Mouse (Mus musculus): ENCODE measurements at regions not wholly inside any gene's neighbourhood (a gene's known extent, or its start where the extent isn't known, plus 50 kb on each side); places are given as distances from the start of the nearest gene placed in this dataset.
A peak's percentile ranks its signal among the peaks of the same experiment; 100 is the strongest.

- Histone ChIP-seq H3K9ac (replicated peaks; ENCODE audit: low read length) (no peak overlapping the region), H3K4me2 (ENCODE audit: low read depth, low read length) (no peak overlapping the region), H3K27me3 (ENCODE audit: insufficient read depth, low read length) (no peaks in the 10 kb centered on the region), H3K4me1 (ENCODE audit: insufficient read depth, low read length) (no peaks in the 10 kb centered on the region), H3K36me3 (ENCODE audit: insufficient read depth, low read length) (no peaks in the 10 kb centered on the region), H3K27ac (no peak overlapping the region), H3K9me3 (ENCODE audit: low read length) (no peaks in the 10 kb centered on the region), H3K4me3 (ENCODE audit: low read length) (no peak overlapping the region)
- whole genome bisulfite sequencing = 20% methylated on average over 4 of the region's 4 CpGs
- ATAC-seq = no peak
- TF ChIP-seq CTCF (IDR thresholded peaks at IDR 0.05; ENCODE audit: low read depth) = no peak
- no peak for DNase-seq (ENCODE audit: low spot score)
Measured at GRCm38 (mm10) chr4:22998994-22999393, 510.8 kb upstream of the Pou3f2 start.

GRCm38 (mm10) chr4:22997198-22997985 lies 509.2 kb upstream of the Pou3f2 start:
- 37% methylated on average over 4 of the region's 4 CpGs for WGBS
- Histone ChIP-seq H3K36me3 (ENCODE audit: insufficient read depth, low read length) (no peaks in the 10 kb centered on the region), H3K4me3 (ENCODE audit: low read length) (no peak overlapping the region), H3K4me2 (ENCODE audit: low read depth, low read length) (no peak overlapping the region), H3K9me3 (ENCODE audit: low read length) (no peaks in the 10 kb centered on the region), H3K27me3 (ENCODE audit: insufficient read depth, low read length) (no peaks in the 10 kb centered on the region), H3K9ac (replicated peaks; ENCODE audit: low read length) (no peak overlapping the region), H3K27ac (no peak overlapping the region), H3K4me1 (ENCODE audit: insufficient read depth, low read length) (no peaks in the 10 kb centered on the region)
- no peak for TF ChIP-seq CTCF (IDR thresholded peaks at IDR 0.05; ENCODE audit: low read depth)
- ATAC-seq = no peak
- no peak for DNase-seq (ENCODE audit: low spot score)

GRCm38 (mm10) chr4:22986763-22987468 lies 498.8 kb upstream of the Pou3f2 start:
- Histone ChIP-seq H3K27me3 (ENCODE audit: insufficient read depth, low read length) (no peaks in the 10 kb centered on the region), H3K9me3 (ENCODE audit: low read length) (no peaks in the 10 kb centered on the region), H3K36me3 (ENCODE audit: insufficient read depth, low read length) (no peaks in the 10 kb centered on the region), H3K4me1 (ENCODE audit: insufficient read depth, low read length) (no peaks in the 10 kb centered on the region), H3K9ac (replicated peaks; ENCODE audit: low read length) (no peak overlapping the region), H3K27ac (no peak overlapping the region), H3K4me2 (ENCODE audit: low read depth, low read length) (no peak overlapping the region), H3K4me3 (ENCODE audit: low read length) (no peak overlapping the region)
- ATAC-seq = no peak
- no peak for DNase-seq (ENCODE audit: low spot score)
- no peak for TF ChIP-seq CTCF (IDR thresholded peaks at IDR 0.05; ENCODE audit: low read depth)
- 43% methylated on average over 4 of the region's 4 CpGs for WGBS

GRCm38 (mm10) chr4:22973585-22974116 lies 485.5 kb upstream of the Pou3f2 start:
- ATAC-seq (no peak), DNase-seq (ENCODE audit: low spot score) (peak; percentile 35)
- Histone ChIP-seq H3K4me2 (ENCODE audit: low read depth, low read length) (no peak overlapping the region), H3K9me3 (ENCODE audit: low read length) (no peaks in the 10 kb centered on the region), H3K36me3 (ENCODE audit: insufficient read depth, low read length) (no peaks in the 10 kb centered on the region), H3K4me1 (ENCODE audit: insufficient read depth, low read length) (0 out of 2 replicates have a peak, but pooled peaks cover 2% of the 10 kb centered on the region), H3K27me3 (ENCODE audit: insufficient read depth, low read length) (no peaks in the 10 kb centered on the region), H3K27ac (no peak overlapping the region), H3K4me3 (ENCODE audit: low read length) (no peak overlapping the region), H3K9ac (replicated peaks; ENCODE audit: low read length) (no peak overlapping the region)
- no peak for TF ChIP-seq CTCF (IDR thresholded peaks at IDR 0.05; ENCODE audit: low read depth)
- WGBS = 47% methylated on average over 4 of the region's 4 CpGs

- ATAC-seq = no peak
- H3K36me3 ChIP-seq (ENCODE audit: insufficient read depth, low read length) = no peaks in the 10 kb centered on the region
Measured at GRCm38 (mm10) chr4:22972784-22973584, 484.8 kb upstream of the Pou3f2 start.

GRCm38 (mm10) chr4:22971127-22971526 lies 483.0 kb upstream of the Pou3f2 start:
- no peak overlapping the region for H3K4me2 ChIP-seq (ENCODE audit: low read depth, low read length)
- no peak overlapping the region for H3K4me3 ChIP-seq (ENCODE audit: low read length)
- WGBS = 23% methylated on average over 2 of the region's 2 CpGs
- H3K9me3 ChIP-seq (ENCODE audit: low read length) = no peaks in the 10 kb centered on the region
- no peaks in the 10 kb centered on the region for H3K27me3 ChIP-seq (ENCODE audit: insufficient read depth, low read length)
- peak; percentile 59 for DNase-seq (ENCODE audit: low spot score)
- ATAC-seq = peak; percentile 66; the same call in 1 of the 2 replicates
- TF ChIP-seq CTCF (IDR thresholded peaks at IDR 0.05; ENCODE audit: low read depth) = no peak
- 0 out of 2 replicates have a peak, but pooled peaks cover 2% of the 10 kb centered on the region for H3K4me1 ChIP-seq (ENCODE audit: insufficient read depth, low read length)
- no peak overlapping the region for H3K9ac ChIP-seq (replicated peaks; ENCODE audit: low read length)
- H3K36me3 ChIP-seq (ENCODE audit: insufficient read depth, low read length) = no peaks in the 10 kb centered on the region
- no peak overlapping the region for H3K27ac ChIP-seq

More at GRCm38 (mm10) chr4:22972784-22973584, 484.8 kb upstream of the Pou3f2 start:
- peak; percentile 49 for TF ChIP-seq CTCF (IDR thresholded peaks at IDR 0.05; ENCODE audit: low read depth)
- Histone ChIP-seq H3K27ac (no peak overlapping the region), H3K27me3 (ENCODE audit: insufficient read depth, low read length) (no peaks in the 10 kb centered on the region), H3K9me3 (ENCODE audit: low read length) (no peaks in the 10 kb centered on the region), H3K4me1 (ENCODE audit: insufficient read depth, low read length) (0 out of 2 replicates have a peak, but pooled peaks cover 2% of the 10 kb centered on the region), H3K4me2 (ENCODE audit: low read depth, low read length) (no peak overlapping the region), H3K9ac (replicated peaks; ENCODE audit: low read length) (no peak overlapping the region), H3K4me3 (ENCODE audit: low read length) (no peak overlapping the region)
- DNase-seq (ENCODE audit: low spot score) = peak; percentile 10
- 57% methylated on average over 11 of the region's 11 CpGs for WGBS
